Mouse (Mus musculus) hindlimb bud, embryonic 11.5 days (tissue): ENCODE measurements around the gene Tcf25.

Experiments used
- DNase-seq: peaks from one replicate; pipeline ENCODE4 v3.0.0-alpha.2; 2012; ENCODE audit warnings: low read depth, low spot score; ENCODE audit errors: extremely low spot score

Tcf25 gene

GRCm38 (mm10) chr8:123373403-123374238, at the start of gene Tcf25:
Gene Tcf25 (plus strand): TSS chr8:123373753.
- peak; percentile 76 for DNase-seq

DNA sequence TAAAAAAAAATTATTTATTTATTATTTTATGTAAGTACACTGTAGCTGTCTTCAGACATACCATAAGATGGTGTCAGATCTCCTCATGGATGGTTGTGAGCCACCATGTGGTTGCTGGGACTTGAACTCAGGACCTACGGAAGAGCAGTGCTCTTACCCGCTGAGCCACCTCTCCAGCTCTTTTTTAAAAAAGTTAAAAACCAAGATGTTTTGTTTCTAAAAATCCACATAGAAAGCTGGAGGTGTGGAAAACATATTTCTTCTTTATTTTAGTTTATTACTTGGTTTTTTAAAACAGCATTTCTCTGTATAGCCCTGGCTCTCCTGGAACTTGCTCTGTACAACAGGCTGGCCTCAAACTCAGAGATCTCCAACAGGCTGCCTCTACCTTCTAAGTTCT, 45.0 kb upstream of the Tcf25 start:
- no peak for DNase-seq

- no peak for DNase-seq
These were observed 44.2 kb upstream of the Tcf25 start for GRCm38 (mm10) chr8:123329350-123329749.

- DNase-seq = no peak
These were observed 43.6 kb upstream of the Tcf25 start for GRCm38 (mm10) chr8:123329961-123330360.

DNA sequence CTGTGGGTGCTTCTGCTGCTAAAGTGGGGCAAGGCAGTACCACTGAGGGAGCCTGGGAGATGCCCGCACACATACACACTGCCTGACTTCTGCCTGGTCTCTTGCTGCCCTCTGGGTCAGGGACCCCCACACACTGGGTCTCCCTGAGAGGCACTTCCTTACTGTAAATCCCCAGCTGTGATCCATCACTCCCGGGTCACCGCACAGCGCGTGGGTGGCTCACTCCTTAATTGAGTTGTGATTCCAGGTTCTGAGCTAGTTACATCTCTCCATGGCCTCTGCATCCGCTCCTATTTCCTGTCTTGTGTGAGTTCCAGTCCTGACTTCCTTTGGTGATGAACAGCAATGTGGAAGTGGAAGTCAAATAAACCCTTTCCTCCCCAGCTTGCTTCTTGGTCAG, 42.9 kb upstream of the Tcf25 start:
- no peak for DNase-seq

DNA sequence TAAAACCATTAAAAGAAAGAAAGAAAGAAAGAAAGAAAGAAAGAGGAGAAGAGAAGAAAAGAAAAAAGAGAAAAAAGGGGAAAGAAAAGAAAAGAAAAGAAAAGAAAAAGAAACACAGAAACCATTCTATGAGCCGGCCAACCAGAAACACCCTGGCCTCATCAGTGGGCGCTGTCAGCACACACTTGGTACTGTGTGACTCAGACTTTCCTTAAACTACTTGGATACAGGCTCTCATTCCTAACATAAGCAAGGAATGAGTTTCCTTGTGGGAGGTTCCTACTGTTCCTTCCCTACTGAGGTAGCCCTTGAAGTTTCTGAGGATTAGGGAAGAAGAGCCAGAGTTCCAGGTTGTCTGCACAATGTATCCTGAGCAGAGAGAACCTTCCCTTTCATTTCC, 42.3 kb upstream of the Tcf25 start:
- DNase-seq = no peak

DNA sequence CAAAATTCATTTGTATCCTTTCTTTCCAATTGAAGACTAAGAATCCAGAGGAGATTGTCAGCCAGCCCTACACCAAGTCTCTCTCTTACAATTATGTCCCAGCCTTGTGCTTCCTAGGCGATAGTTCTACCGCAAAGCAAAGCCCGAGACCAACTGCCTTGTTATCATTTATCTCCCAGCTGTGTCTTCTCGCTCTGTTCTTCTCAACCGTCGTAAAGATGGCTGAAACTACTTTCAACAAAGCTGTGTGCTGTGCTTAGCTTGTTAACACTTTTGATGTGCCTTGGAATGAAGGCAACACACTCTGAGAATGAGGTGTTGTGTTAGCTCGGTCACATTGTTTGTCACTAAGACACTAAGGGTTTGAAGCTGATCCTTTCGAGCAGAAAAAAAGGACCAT, 41.7 kb upstream of the Tcf25 start:
- DNase-seq = no peak

DNA sequence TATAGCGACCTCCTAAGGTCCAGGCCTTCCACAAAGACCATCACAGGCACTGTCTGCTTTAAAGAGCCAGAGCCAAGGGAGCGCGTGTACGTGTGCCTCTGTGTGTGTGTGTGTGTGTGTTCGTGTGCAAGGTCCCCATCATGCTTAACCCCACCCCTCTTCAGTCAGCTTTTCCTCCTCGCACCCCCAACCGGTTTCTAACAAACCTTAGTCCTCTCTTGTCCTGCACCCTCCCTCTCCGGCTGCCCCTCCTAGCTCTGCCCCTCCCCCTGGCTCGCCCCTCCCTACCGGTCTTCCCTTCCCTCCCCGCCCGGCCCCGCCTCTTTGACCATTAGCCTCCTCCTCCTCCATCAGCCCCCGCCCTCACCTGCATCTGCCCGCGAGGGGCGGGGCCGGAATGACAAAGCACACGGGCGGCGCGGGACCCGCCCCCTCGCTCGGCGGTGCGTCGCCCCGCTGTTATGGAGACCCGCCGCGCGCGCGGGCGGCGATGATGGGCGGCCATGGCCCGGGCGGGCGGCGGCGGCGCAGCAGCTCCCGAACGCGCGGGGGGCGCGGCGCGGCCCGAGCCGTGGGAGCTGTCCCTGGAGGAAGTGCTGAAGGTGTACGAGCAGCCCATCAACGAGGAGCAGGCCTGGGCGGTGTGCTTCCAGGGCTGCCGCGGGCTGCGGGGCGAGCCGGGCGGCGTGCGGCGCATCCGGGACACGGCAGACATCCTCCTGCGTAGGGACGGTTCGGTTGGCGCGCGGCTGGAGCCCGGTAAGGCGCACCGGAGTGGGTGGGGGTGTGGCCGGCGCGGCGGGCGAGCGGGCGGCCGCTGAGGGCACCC, 41.1 kb upstream of the Tcf25 start, which contains the start of gene Spire2:
Gene Spire2, plus strand, starts transcription at position 452 of the 829 bp plus-strand sequence.
- no peak for DNase-seq

GRCm38 (mm10) chr8:123333091-123333587, 40.4 kb upstream of the Tcf25 start:
- DNase-seq = no peak

GRCm38 (mm10) chr8:123333864-123334263, 39.7 kb upstream of the Tcf25 start:
- no peak for DNase-seq

GRCm38 (mm10) chr8:123334467-123334866, 39.1 kb upstream of the Tcf25 start:
- no peak for DNase-seq

- no peak for DNase-seq
These were observed 36.1 kb upstream of the Tcf25 start for GRCm38 (mm10) chr8:123337475-123337874.

GRCm38 (mm10) chr8:123340071-123340470, 33.5 kb upstream of the Tcf25 start:
- no peak for DNase-seq

GRCm38 (mm10) chr8:123341040-123342015, 32.2 kb upstream of the Tcf25 start:
- no peak for DNase-seq

GRCm38 (mm10) chr8:123342253-123342652, 31.3 kb upstream of the Tcf25 start:
- no peak for DNase-seq

- no peak for DNase-seq
These were observed 30.6 kb upstream of the Tcf25 start for GRCm38 (mm10) chr8:123342911-123343310.

GRCm38 (mm10) chr8:123343422-123343821, 30.1 kb upstream of the Tcf25 start:
- DNase-seq = no peak

DNA sequence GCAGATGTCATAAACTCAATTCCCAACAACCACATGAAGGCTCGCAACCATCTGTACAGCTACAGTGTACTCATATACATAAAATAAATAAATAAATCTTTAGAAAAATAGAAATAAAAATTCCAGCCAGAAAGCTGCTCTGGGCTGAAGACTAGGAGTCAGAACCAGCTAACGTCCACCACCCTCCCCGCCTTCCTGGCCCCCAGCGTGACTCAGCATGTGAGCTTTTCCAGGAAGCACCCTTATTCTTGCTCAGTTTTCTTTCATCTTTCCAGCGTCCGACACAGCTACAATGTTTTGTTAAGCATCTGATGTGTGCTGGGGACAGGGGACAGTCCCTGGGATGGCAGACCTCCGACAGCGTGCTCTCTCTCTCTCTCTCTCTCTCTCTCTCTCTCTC, 28.4 kb upstream of the Tcf25 start:
- no peak for DNase-seq

DNA sequence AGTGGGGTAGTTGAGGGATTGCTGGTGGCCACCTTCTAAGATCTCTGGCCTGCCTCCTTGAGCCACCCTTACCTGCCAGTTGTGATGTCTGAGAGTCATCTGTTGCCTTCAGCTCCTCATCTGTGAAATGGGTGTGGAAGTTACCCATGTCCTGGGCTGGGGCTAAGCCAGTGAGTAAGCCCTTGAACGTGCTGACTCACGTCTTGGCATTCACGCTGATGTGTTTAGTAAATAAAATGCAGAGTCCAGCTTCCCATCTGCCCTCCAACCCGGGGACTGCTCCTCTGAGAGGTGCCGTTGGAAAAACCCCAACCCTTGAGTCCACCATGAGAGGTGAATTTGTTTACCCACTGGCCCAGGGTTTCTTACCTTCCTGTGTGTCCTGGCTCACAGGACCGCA, 27.7 kb upstream of the Tcf25 start:
- no peak for DNase-seq

DNA sequence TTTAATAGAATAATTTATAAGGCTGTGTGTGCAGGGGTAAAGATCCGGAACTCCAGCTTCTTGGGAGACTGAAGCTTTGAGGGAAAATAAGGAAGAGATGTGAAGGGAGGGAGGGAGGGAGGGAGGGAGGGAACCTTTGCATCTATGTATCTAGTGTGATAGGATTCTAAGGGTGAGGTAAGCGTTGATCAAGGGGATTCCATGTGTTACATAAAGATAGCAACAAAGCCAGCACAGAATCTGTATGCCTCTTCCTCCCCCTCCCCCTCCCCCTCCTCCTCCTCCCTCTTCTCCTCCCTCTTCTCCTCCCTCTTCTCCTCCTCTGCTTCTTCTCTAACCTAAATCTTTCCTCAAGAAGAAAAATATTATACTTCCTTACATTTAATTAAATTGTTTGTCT, 26.3 kb upstream of the Tcf25 start:
- DNase-seq = no peak
